Mouse (Mus musculus) heart, adult 9 months (tissue): ENCODE measurements around the gene Gm10681.
"Not testable (repeated sequence)": the region's sequence is repeated elsewhere in the genome, so short reads cannot be mapped to it uniquely, and the experiment has no call there.

ENCODE experiments used
- DNase-seq, 2 experiments: peaks; one replicate each; pipeline ENCODE4 v3.0.0; 2022; ENCODE audit warnings: low spot score in 2 of 2

The Gm10681 gene

GRCm38 (mm10) chr3:98588707-98589106, at the start of gene Gm10681:
TSS of gene Gm10681 (minus strand) at chr3:98588807.
- DNase-seq: no peak

- DNase-seq: no peak
These were observed 46.5 kb upstream of the Gm10681 start for GRCm38 (mm10) chr3:98635145-98635544.

DNA sequence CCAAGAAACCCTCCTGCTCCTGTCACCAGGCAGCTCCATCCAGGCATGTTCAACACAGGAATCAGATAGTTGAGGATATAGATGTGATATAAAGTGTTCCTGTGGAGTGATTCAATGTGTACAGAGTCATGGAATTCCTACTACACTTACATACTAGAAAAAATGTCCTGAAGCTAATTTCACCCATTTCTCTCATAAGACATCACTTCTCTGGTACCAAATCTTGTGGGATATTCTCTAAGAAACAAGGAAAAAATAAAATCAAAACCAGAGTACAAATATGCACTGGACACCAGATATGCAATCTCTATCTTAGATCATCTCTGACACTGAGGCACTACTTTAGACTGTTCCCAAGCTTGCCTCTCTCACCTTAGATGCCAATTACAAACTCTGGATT, 41.5 kb upstream of the Gm10681 start, which contains the start of gene Hsd3b5:
Gene Hsd3b5, minus strand, starts transcription at position 101 of the 400 bp plus-strand sequence.
- DNase-seq: no peak

- no peak for DNase-seq
These were observed 41.0 kb upstream of the Gm10681 start for GRCm38 (mm10) chr3:98629633-98630032.

DNA sequence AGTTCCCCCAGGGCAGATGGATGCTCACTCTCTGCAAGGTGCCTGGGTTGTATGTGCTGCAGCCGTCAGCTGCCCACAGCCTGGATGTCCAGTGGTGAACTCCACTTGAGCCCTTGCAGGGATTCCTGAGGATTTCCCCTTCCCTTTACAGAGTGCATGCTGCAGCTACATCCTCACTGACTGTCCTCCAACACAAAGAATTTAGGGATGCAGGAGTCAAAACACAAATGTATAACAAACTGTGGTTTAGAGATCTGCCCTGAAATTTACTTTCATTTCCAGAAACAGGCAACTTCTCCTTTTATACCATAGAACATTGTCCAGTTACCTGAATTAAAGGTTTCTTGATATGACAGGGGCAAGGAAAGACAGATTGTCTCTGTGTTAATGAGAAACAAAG, 28.2 kb upstream of the Gm10681 start:
- DNase-seq: not testable (repeated sequence)

GRCm38 (mm10) chr3:98616244-98616643, 27.6 kb upstream of the Gm10681 start:
- not testable (repeated sequence) for DNase-seq

GRCm38 (mm10) chr3:98614406-98614927, 25.9 kb upstream of the Gm10681 start:
- DNase-seq: not testable (repeated sequence)

GRCm38 (mm10) chr3:98613963-98614362, 25.4 kb upstream of the Gm10681 start:
- no peak for DNase-seq

DNA sequence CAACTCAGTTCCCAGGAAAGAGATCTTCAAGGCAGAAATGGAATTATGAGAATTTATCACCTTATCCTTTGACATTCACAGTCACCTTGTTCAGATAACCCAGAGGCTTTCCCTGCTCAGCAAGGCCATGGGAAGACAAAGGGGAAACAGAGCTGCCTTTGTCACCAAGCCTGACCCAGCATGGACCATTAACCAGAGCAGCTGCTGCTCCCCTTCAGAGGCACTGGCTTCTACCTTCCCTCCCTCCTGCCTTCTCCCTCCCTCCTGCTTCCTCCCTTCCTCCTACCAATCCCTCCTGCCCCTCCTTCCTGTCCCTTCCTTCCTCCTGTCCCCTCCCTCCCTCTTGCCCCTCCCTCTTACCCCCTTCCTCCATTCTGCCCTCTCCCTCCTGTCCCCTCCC, 24.9 kb upstream of the Gm10681 start:
- DNase-seq: not testable (repeated sequence)

GRCm38 (mm10) chr3:98587721-98588120, 886 bp downstream of the Gm10681 start:
- no peak for DNase-seq

GRCm38 (mm10) chr3:98582622-98583021, 6.0 kb downstream of the Gm10681 start:
- not testable (repeated sequence) for DNase-seq

- not testable (repeated sequence) for DNase-seq
These were observed 6.4 kb downstream of the Gm10681 start for GRCm38 (mm10) chr3:98582202-98582601.

GRCm38 (mm10) chr3:98581024-98581423, 7.6 kb downstream of the Gm10681 start:
- DNase-seq: not testable (repeated sequence)

GRCm38 (mm10) chr3:98567717-98568116, 20.9 kb downstream of the Gm10681 start:
- DNase-seq: not testable (repeated sequence)

- DNase-seq: not testable (repeated sequence)
These were observed 23.7 kb downstream of the Gm10681 start for GRCm38 (mm10) chr3:98564894-98565293.

GRCm38 (mm10) chr3:98563831-98564230, 24.8 kb downstream of the Gm10681 start:
- not testable (repeated sequence) for DNase-seq

- DNase-seq: not testable (repeated sequence)
These were observed 27.9 kb downstream of the Gm10681 start for GRCm38 (mm10) chr3:98560711-98561110.

GRCm38 (mm10) chr3:98550832-98551231, 37.8 kb downstream of the Gm10681 start:
- DNase-seq: not testable (repeated sequence)

- DNase-seq: not testable (repeated sequence)
These were observed 38.4 kb downstream of the Gm10681 start for GRCm38 (mm10) chr3:98550215-98550614.

- not testable (repeated sequence) for DNase-seq
These were observed 40.1 kb downstream of the Gm10681 start for GRCm38 (mm10) chr3:98548495-98548894.

DNA sequence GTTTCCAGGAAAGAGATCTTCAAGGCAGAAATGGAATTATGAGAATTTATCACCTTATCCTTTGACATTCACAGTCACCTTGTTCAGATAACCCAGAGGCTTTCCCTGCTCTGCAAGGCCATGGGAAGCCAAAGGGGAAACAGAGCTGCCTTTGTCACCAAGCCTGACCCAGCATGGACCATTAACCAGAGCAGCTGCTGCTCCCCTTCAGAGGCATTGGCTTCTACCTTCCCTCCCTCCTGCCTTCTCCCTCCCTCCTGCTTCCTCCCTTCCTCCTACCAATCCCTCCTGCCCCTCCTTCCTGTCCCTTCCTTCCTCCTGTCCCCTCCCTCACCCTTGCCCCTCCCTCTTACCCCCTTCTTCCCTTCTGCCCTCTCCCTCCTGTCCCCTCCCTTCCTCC, 41.0 kb downstream of the Gm10681 start:
- not testable (repeated sequence) for DNase-seq

GRCm38 (mm10) chr3:98524978-98525377, 63.6 kb downstream of the Gm10681 start:
- not testable (repeated sequence) for DNase-seq

GRCm38 (mm10) chr3:98524552-98524951, 64.1 kb downstream of the Gm10681 start:
- not testable (repeated sequence) for DNase-seq

- DNase-seq: not testable (repeated sequence)
These were observed 65.8 kb downstream of the Gm10681 start for GRCm38 (mm10) chr3:98522779-98523178.
